Mouse (Mus musculus) MEL (cell line): ENCODE results near the gene Clk2. TPM values are rescaled to one million over a fixed set of nuclear protein-coding genes. Genes with fewer than 3 reads are reported as not detected.

Experiments used
- DNase-seq: peaks from one replicate; pipeline ENCODE4 v3.0.0; 2011; ENCODE audit warnings: low read depth, low spot score
- H3K27ac ChIP-seq: 2 replicates; pipeline ENCODE4 v1.5.1; 2012; ENCODE audit warnings: low read depth, mild to moderate bottlenecking, control low read depth, low read length, moderate library complexity; ENCODE audit not compliant: control insufficient read depth
- H3K27me3 ChIP-seq, 2 experiments: fragments of 150-350 bp in 1 of 2; sonication (generic) in 1 of 2; 2 replicates each; pipeline ENCODE4 v1.6.1; 2012; ENCODE audit warnings: low read length in 2 of 2, mild to moderate bottlenecking in 2 of 2, improper control_type of control experiment in 1 of 2, moderate library complexity in 1 of 2; ENCODE audit not compliant: insufficient read depth in 2 of 2, control insufficient read depth in 1 of 2
- H3K36me3 ChIP-seq, 2 experiments: 2 replicates each; pipeline ENCODE4 v1.6.1; 2012 to 2014; ENCODE audit warnings: low read length in 2 of 2, improper control_type of control experiment in 1 of 2, inconsistent platforms in 1 of 2, mild to moderate bottlenecking in 1 of 2; ENCODE audit not compliant: insufficient read depth in 2 of 2, control insufficient read depth in 1 of 2
- H3K4me1 ChIP-seq, 2 experiments: fragments of 150-350 bp in 1 of 2; sonication (generic) in 1 of 2; 2 replicates each; pipeline ENCODE4 v1.6.1; 2012; ENCODE audit warnings: low read length in 2 of 2, improper control_type of control experiment in 1 of 2, mild to moderate bottlenecking in 1 of 2; ENCODE audit not compliant: insufficient read depth in 2 of 2, control insufficient read depth in 1 of 2
- H3K4me3 ChIP-seq, 2 experiments: fragments of 150-350 bp in 1 of 2; sonication (generic) in 1 of 2; 2 replicates each; pipeline ENCODE4 v1.5.1; 2012; ENCODE audit warnings: low read depth in 2 of 2, low read length in 2 of 2, mild to moderate bottlenecking in 2 of 2, moderate library complexity in 2 of 2, control low read depth in 1 of 2, improper control_type of control experiment in 1 of 2; ENCODE audit not compliant: control insufficient read depth in 1 of 2, insufficient read depth in 1 of 2
- H3K79me2 ChIP-seq: 2 replicates; pipeline ENCODE4 v1.6.1; 2012; ENCODE audit warnings: mild to moderate bottlenecking, low read length, moderate library complexity; ENCODE audit not compliant: control insufficient read depth, poor library complexity, insufficient read depth
- H3K9ac ChIP-seq: 2 replicates; pipeline ENCODE4 v1.6.1; 2012; ENCODE audit warnings: low read depth, mild to moderate bottlenecking, control low read depth, low read length, moderate library complexity; ENCODE audit not compliant: control insufficient read depth, poor library complexity, severe bottlenecking
- H3K9me3 ChIP-seq: fragments of 150-350 bp; sonication (generic); replicated peaks from 2 replicates; pipeline ENCODE4 v1.6.1; 2012; ENCODE audit warnings: mild to moderate bottlenecking, low read length, improper control_type of control experiment, moderate library complexity; ENCODE audit not compliant: insufficient read depth
- CHD1 ChIP-seq: IDR thresholded peaks from 2 replicates; pipeline ENCODE4 v1.6.1; 2012; ENCODE audit warnings: low read depth, mild to moderate bottlenecking, inconsistent platforms, low read length, improper control_type of control experiment
- CHD2 ChIP-seq: IDR thresholded peaks from 2 replicates; pipeline ENCODE4 v1.6.1; 2011; ENCODE audit warnings: low read length, improper control_type of control experiment
- CTCF ChIP-seq, 3 experiments: IDR thresholded peaks in 2 of 3; conservative IDR thresholded peaks in 1 of 3; 2 replicates each; pipeline ENCODE4 v1.5.1; 2011 to 2012; ENCODE audit warnings: low read length in 3 of 3, low read depth in 2 of 3, mild to moderate bottlenecking in 2 of 3, improper control_type of control experiment in 1 of 3, inconsistent platforms in 1 of 3, mixed read lengths in 1 of 3, moderate library complexity in 1 of 3; ENCODE audit not compliant: control insufficient read depth in 1 of 3, insufficient read depth in 1 of 3, poor library complexity in 1 of 3, severe bottlenecking in 1 of 3
- E2F4 ChIP-seq: IDR thresholded peaks from 2 replicates; pipeline ENCODE4 v1.6.1; 2011; ENCODE audit warnings: low read depth, low read length, improper control_type of control experiment, borderline replicate concordance
- EP300 ChIP-seq, 2 experiments: IDR thresholded peaks; 2 replicates each; pipeline ENCODE4 v1.6.1; 2011; ENCODE audit warnings: improper control_type of control experiment in 2 of 2, low read length in 2 of 2, low read depth in 1 of 2, mild to moderate bottlenecking in 1 of 2
- GABPA ChIP-seq: IDR thresholded peaks from 2 replicates; pipeline ENCODE4 v1.6.1; 2012; ENCODE audit warnings: low read depth, mild to moderate bottlenecking, inconsistent platforms, low read length, improper control_type of control experiment, moderate library complexity
- HCFC1 ChIP-seq: IDR thresholded peaks from 2 replicates; pipeline ENCODE4 v1.6.1; 2012; ENCODE audit warnings: low read depth, mild to moderate bottlenecking, inconsistent platforms, low read length, improper control_type of control experiment, moderate library complexity
- JUND ChIP-seq: IDR thresholded peaks from 2 replicates; pipeline ENCODE4 v1.6.1; 2011; ENCODE audit warnings: low read depth, mild to moderate bottlenecking, improper control_type of control experiment, low read length
- KAT2A ChIP-seq: conservative IDR thresholded peaks from 2 replicates; pipeline ENCODE4 v1.6.1; 2012; ENCODE audit warnings: low read depth, low read length, improper control_type of control experiment, inconsistent platforms
- MAFK ChIP-seq: IDR thresholded peaks from 2 replicates; pipeline ENCODE4 v1.6.1; 2011; ENCODE audit warnings: low read depth, mild to moderate bottlenecking, low read length, improper control_type of control experiment, borderline replicate concordance
- MAX ChIP-seq: IDR thresholded peaks from 2 replicates; pipeline ENCODE4 v1.6.1; 2011; ENCODE audit warnings: low read length, improper control_type of control experiment
- MAZ ChIP-seq: IDR thresholded peaks from 2 replicates; pipeline ENCODE4 v1.6.1; 2012; ENCODE audit warnings: low read depth, mild to moderate bottlenecking, inconsistent platforms, low read length, improper control_type of control experiment
- MXI1 ChIP-seq: IDR thresholded peaks from 2 replicates; pipeline ENCODE4 v1.6.1; 2011; ENCODE audit warnings: mild to moderate bottlenecking, low read depth, low read length, improper control_type of control experiment
- NRF1 ChIP-seq: IDR thresholded peaks from 2 replicates; pipeline ENCODE4 v1.6.1; 2014; ENCODE audit warnings: low read depth, mild to moderate bottlenecking, inconsistent platforms, low read length, improper control_type of control experiment, moderate library complexity; ENCODE audit not compliant: poor library complexity, insufficient read depth, severe bottlenecking
- POLR2A ChIP-seq, 2 experiments: IDR thresholded peaks; 2 replicates each; pipeline ENCODE4 v1.6.1; 2011 to 2012; ENCODE audit warnings: low read length in 2 of 2, mild to moderate bottlenecking in 2 of 2, control low read depth in 1 of 2, improper control_type of control experiment in 1 of 2, low read depth in 1 of 2, moderate library complexity in 1 of 2; ENCODE audit not compliant: control insufficient read depth in 1 of 2, insufficient read depth in 1 of 2, poor library complexity in 1 of 2
- POLR2AphosphoS2 ChIP-seq: IDR thresholded peaks from 2 replicates; pipeline ENCODE4 v1.6.1; 2011; ENCODE audit warnings: low read length, improper control_type of control experiment
- RAD21 ChIP-seq: IDR thresholded peaks from 2 replicates; pipeline ENCODE4 v1.6.1; 2011; ENCODE audit warnings: mild to moderate bottlenecking, low read depth, low read length, improper control_type of control experiment
- RCOR1 ChIP-seq: IDR thresholded peaks from 2 replicates; pipeline ENCODE4 v1.6.1; 2012; ENCODE audit warnings: low read depth, mild to moderate bottlenecking, inconsistent platforms, low read length, improper control_type of control experiment
- SMC3 ChIP-seq: IDR thresholded peaks from 2 replicates; pipeline ENCODE4 v1.6.1; 2011; ENCODE audit warnings: low read depth, low read length, improper control_type of control experiment
- TAL1 ChIP-seq: IDR thresholded peaks from 2 replicates; pipeline ENCODE4 v1.6.1; 2012; ENCODE audit warnings: mild to moderate bottlenecking, inconsistent platforms, low read length, moderate library complexity, mixed read lengths
- TBP ChIP-seq: IDR thresholded peaks from 2 replicates; pipeline ENCODE4 v1.8.0; 2011; ENCODE audit warnings: low read depth, low read length, improper control_type of control experiment
- TCF12 ChIP-seq: IDR thresholded peaks from 2 replicates; pipeline ENCODE4 v1.6.1; 2014; ENCODE audit warnings: low read depth, mild to moderate bottlenecking, inconsistent platforms, low read length, improper control_type of control experiment, moderate library complexity
- UBTF ChIP-seq: IDR thresholded peaks from 2 replicates; pipeline ENCODE4 v1.6.1; 2012; ENCODE audit warnings: low read depth, mild to moderate bottlenecking, inconsistent platforms, low read length, improper control_type of control experiment, moderate library complexity, borderline replicate concordance; ENCODE audit not compliant: insufficient read depth
- USF1 ChIP-seq: IDR thresholded peaks from 2 replicates; pipeline ENCODE4 v1.6.1; 2014; ENCODE audit warnings: low read depth, mild to moderate bottlenecking, inconsistent platforms, low read length, improper control_type of control experiment, moderate library complexity
- USF2 ChIP-seq, 2 experiments: IDR thresholded peaks; 2 replicates each; pipeline ENCODE4 v1.6.1; 2011 to 2012; ENCODE audit warnings: improper control_type of control experiment in 2 of 2, low read length in 2 of 2, borderline replicate concordance in 1 of 2, inconsistent platforms in 1 of 2, low read depth in 1 of 2, mild to moderate bottlenecking in 1 of 2; ENCODE audit not compliant: insufficient read depth in 1 of 2
- ZC3H11A ChIP-seq: IDR thresholded peaks from 2 replicates; pipeline ENCODE4 v1.6.1; 2012; ENCODE audit warnings: low read depth, mild to moderate bottlenecking, inconsistent platforms, low read length, improper control_type of control experiment
- ZKSCAN1 ChIP-seq: IDR thresholded peaks from 2 replicates; pipeline ENCODE4 v1.6.1; 2012; ENCODE audit warnings: low read depth, mild to moderate bottlenecking, inconsistent platforms, low read length, improper control_type of control experiment, moderate library complexity
- ZNF384 ChIP-seq: IDR thresholded peaks from 2 replicates; pipeline ENCODE4 v1.6.1; 2012; ENCODE audit warnings: low read depth, mild to moderate bottlenecking, inconsistent platforms, low read length, improper control_type of control experiment
- polyA plus RNA-seq, 2 experiments: library from polyadenylated mRNA; stranded (reverse) in 1 of 2; unstranded in 1 of 2; fragments of >175 nt in 1 of 2; fragments of >200 nt in 1 of 2; gene quantifications; 2 replicates each; pipeline versions ENCODE4 v1.2.1 to v1.2.4; 2012; ENCODE audit warnings: low replicate concordance in 2 of 2, low read depth in 1 of 2; ENCODE audit not compliant: insufficient read length in 2 of 2, insufficient read depth in 1 of 2, missing spikeins in 1 of 2
- total RNA-seq: library from RNA; depleted of rRNA; stranded (reverse); fragments of 300-350 nt; gene quantifications from 2 replicates; pipeline ENCODE4 v1.2.3, GENCODE M21; 2012

Gene Clk2
- total and polyA plus RNA-seq, 3 experiments, result 28.2 to 138 (median 83.6) TPM

DNA sequence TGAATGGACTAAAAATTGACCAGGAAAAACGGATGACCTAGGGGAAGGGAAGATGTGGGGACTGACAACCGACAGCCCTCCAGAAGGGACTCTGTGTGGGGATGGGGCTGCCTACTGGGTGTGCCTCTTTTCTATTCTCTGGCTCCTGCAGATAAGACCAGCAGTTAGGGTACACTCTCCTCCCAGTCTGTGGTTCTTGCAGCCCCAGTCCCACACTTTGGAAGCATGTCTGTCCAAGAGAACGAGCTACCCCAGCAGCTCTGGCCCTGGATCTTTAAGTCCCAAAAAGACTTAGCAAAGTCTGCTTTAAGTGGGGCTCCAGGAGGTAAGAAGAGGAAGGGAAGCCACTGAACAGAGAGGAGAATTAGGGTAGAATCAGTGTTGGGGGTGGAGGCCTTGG is 28.6 kb upstream of the Clk2 start, which contains the start of gene Pklr (continued):
- TF ChIP-seq TCF12 (peak; percentile 93), KAT2A (no peak), MAX (peak; percentile 55; the same call in 1 of the 2 replicates), POLR2AphosphoS2 (peak; percentile 74), MXI1 (peak; percentile 72; the same call in 1 of the 2 replicates), NRF1 (no peak), E2F4 (no peak), ZC3H11A (no peak; the same call in 1 of the 2 replicates), JUND (no peak), USF1 (no peak)

DNA sequence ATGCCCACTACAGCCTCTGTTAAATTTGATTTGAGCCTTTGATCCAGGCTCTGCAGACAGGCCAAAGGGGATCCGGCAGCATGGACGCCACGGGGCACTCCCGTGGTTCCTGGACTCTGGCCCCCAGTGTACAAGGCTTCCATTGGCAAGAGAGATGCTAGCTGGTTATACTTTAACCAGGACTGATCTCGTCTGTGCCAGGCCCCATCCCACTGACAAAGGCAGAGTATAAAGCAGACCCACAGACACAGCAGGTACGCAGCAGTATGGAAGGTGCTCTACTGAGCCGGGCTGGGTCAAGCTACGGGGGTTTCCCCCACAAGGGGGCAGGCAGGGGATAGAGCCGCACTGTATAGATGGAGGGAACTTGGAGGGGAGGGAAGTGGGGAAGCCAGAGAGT is 28.2 kb upstream of the Clk2 start:
- Histone ChIP-seq H3K4me3 (peak overlapping the region; percentile 77 to 81), H3K27ac (peak overlapping the region; percentile 97), H3K27me3 (no peaks in the 10 kb centered on the region), H3K36me3 (peaks cover 2 to 49% of the 10 kb centered on the region in 2 experiments; a peak in 3 of 4 replicates), H3K9ac (peak overlapping the region; percentile 81), H3K79me2 (peaks cover 16% of the 10 kb centered on the region), H3K4me1 (peaks cover 27 to 53% of the 10 kb centered on the region in 2 experiments), H3K9me3 (no peaks in the 10 kb centered on the region)
- DNase-seq, result peak; percentile 82
- TF ChIP-seq MAZ (peak; percentile 75; the same call in 1 of the 2 replicates), TAL1 (no peak), UBTF (peak; percentile 71; the same call in 1 of the 2 replicates), RCOR1 (peak; percentile 36; the same call in 1 of the 2 replicates), RAD21 (peak; percentile 34), USF2 (IDR thresholded peaks at IDR 0.05; ENCODE audit: borderline replicate concordance in 1 of 2, insufficient read depth in 1 of 2, low read depth in 1 of 2, low read length in 2 of 2) (no peak), ZNF384 (no peak), MAFK (no peak), MAX (peak; percentile 5; the same call in 1 of the 2 replicates), EP300 (IDR thresholded peaks at IDR 0.05; ENCODE audit: low read depth in 1 of 2, low read length in 2 of 2) (no peak), POLR2A (IDR thresholded peaks at IDR 0.05; ENCODE audit: control insufficient read depth in 1 of 2, insufficient read depth in 1 of 2, low read depth in 1 of 2, low read length in 2 of 2, poor library complexity in 1 of 2) (peak in 1 of 2 experiments; percentile 32; a peak in 2 of 4 replicates), GABPA (0 out of 2 replicates have a peak, but pooled peaks have one; percentile 39), KAT2A (no peak), HCFC1 (peak; percentile 43), SMC3 (peak; percentile 60), TBP (no peak), MXI1 (0 out of 2 replicates have a peak, but pooled peaks have one; percentile 14), CHD2 (no peak), CTCF (IDR thresholded peaks at IDR 0.05 in 2 of 3, conservative IDR thresholded peaks at IDR 0.05 in 1 of 3; ENCODE audit: control insufficient read depth in 1 of 3, insufficient read depth in 1 of 3, low read depth in 2 of 3, low read length in 3 of 3, poor library complexity in 1 of 3, severe bottlenecking in 1 of 3) (peak; percentile 59 to 69 (median 65)), ZC3H11A (peak; percentile 19), ZKSCAN1 (no peak), CHD1 (no peak), TCF12 (0 out of 2 replicates have a peak, but pooled peaks have one; percentile 11), JUND (no peak)
